Mouse (Mus musculus) neural tube, embryonic 15.5 days (tissue): ENCODE results near the gene Slc38a1. TPM values are rescaled to one million over a fixed set of nuclear protein-coding genes. Genes with fewer than 3 reads are reported as not detected.
A peak's percentile ranks its signal among the peaks of the same experiment; 100 is the strongest.

Experiments used
- ATAC-seq: fragments of 200-750 bp; cut with Nextera tagmentation; 2 replicates; pipeline ENCODE4 v1.8.0; 2017; ENCODE audit warnings: mild to moderate bottlenecking, moderate TSS enrichment, moderate library complexity; ENCODE audit not compliant: low FRiP score
- H3K27ac ChIP-seq: fragments of 300-500 bp; sonication (generic); replicated peaks from 2 replicates; pipeline ENCODE4 v1.5.1; 2015; ENCODE audit warnings: mild to moderate bottlenecking, inconsistent platforms
- H3K27me3 ChIP-seq: fragments of 300-500 bp; sonication (generic); replicated peaks from 2 replicates; pipeline ENCODE4 v1.6.1; 2015; ENCODE audit warnings: inconsistent platforms
- H3K36me3 ChIP-seq: fragments of 300-500 bp; sonication (generic); 2 replicates; pipeline ENCODE4 v1.6.1; 2015; ENCODE audit warnings: inconsistent platforms
- H3K4me1 ChIP-seq: fragments of 300-500 bp; sonication (generic); 2 replicates; pipeline ENCODE4 v1.6.1; 2015; ENCODE audit warnings: inconsistent platforms
- H3K4me2 ChIP-seq: fragments of 300-500 bp; sonication (generic); 2 replicates; pipeline ENCODE4 v1.6.1; 2015; ENCODE audit warnings: inconsistent platforms, mild to moderate bottlenecking, moderate library complexity
- H3K4me3 ChIP-seq: fragments of 300-500 bp; sonication (generic); replicated peaks from 2 replicates; pipeline ENCODE4 v1.5.1; 2015; ENCODE audit warnings: mild to moderate bottlenecking, inconsistent platforms
- H3K9ac ChIP-seq: fragments of 300-500 bp; sonication (generic); replicated peaks from 2 replicates; pipeline ENCODE4 v1.6.1; 2015; ENCODE audit warnings: mild to moderate bottlenecking, inconsistent platforms
- H3K9me3 ChIP-seq: fragments of 300-500 bp; sonication (generic); replicated peaks from 2 replicates; pipeline ENCODE4 v1.6.1; 2016; ENCODE audit warnings: inconsistent platforms
- WGBS: fragments of 180-500 bp; shearing (Covaris S2); methylation state at CpG from one replicate; pipeline ENCODE4 v1.1.7; 2015; ENCODE audit warnings: mixed read lengths; 5-methylcytosine and 5-hydroxymethylcytosine counted together
- polyA plus RNA-seq: library from polyadenylated mRNA; unstranded; fragments of >200 nt; fragmentation: Nextera tagmentation; extraction: Ambion mirVana; gene quantifications from 2 replicates; pipeline ENCODE4 v1.2.1, GENCODE M21; 2015

Slc38a1 gene
- polyA plus RNA-seq, 1 experiment from 2014 or later, result 134 TPM

- Histone ChIP-seq H3K27ac (no peak overlapping the region), H3K4me3 (no peak overlapping the region), H3K9me3 (no peaks in the 10 kb centered on the region), H3K9ac (no peak overlapping the region), H3K4me1 (no peaks in the 10 kb centered on the region), H3K4me2 (no peak overlapping the region), H3K27me3 (no peaks in the 10 kb centered on the region), H3K36me3 (peaks cover 67% of the 10 kb centered on the region)
- ATAC-seq, result no peak
- 92% methylated on average over 15 of the region's 15 CpGs for WGBS
Measured at GRCm38 (mm10) chr15:96583371-96584008, 59.2 kb downstream of the Slc38a1 start.

DNA sequence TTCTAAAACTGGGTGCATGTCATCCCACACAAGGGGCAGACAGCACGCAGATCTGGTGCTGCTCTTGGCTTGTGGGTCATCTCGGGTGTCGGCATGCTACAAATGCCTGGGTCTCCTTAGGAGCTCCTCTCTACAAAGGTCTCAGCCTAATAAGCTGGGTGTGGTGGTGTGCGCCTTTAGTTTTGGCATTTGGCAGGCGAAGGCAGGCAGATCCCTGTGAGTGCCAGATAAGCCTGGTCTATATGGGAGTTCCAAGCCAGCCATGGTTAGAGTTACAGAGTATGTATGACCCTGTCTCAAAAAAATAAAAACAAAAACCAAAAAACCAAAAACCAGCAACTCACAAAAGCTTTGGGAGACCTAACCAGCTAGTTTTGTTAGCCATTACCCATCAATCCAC lies 65.7 kb downstream of the Slc38a1 start:
- Histone ChIP-seq H3K4me1 (no peaks in the 10 kb centered on the region), H3K4me3 (no peak overlapping the region), H3K9me3 (no peaks in the 10 kb centered on the region), H3K4me2 (no peak overlapping the region), H3K27ac (no peak overlapping the region), H3K36me3 (peaks cover 64% of the 10 kb centered on the region), H3K27me3 (no peaks in the 10 kb centered on the region), H3K9ac (no peak overlapping the region)
- WGBS, result 92% methylated on average over 5 of the region's 5 CpGs
- no peak for ATAC-seq

DNA sequence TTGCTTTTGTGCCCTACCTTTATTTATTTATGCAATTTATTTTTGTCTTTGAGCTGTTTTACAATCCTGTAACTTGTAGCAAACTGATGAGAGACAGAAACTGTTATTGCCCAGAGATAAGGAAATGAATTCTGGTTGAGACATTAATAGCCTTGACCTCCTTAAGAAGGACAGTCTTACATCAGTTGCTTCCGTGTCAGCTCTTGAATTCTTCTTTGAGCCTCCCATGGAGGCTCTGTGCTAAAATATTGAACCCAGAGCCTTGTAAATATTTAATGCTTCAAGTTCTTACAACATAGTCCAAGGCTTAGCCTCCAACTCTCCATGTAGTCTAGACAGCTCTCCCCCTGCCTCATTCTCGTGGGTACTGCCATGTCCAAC lies 73.7 kb downstream of the Slc38a1 start:
- no peak overlapping the region for H3K27ac ChIP-seq
- peaks cover 10% of the 10 kb centered on the region; the same call in 1 of the 2 replicates for H3K36me3 ChIP-seq
- H3K9ac ChIP-seq, result no peak overlapping the region
- peaks cover 6% of the 10 kb centered on the region; the same call in 1 of the 2 replicates for H3K4me1 ChIP-seq
- no peak for ATAC-seq
- no peaks in the 10 kb centered on the region for H3K9me3 ChIP-seq
- H3K4me2 ChIP-seq, result no peak overlapping the region
- 71% methylated on average over 2 of the region's 2 CpGs for WGBS
- no peak overlapping the region for H3K4me3 ChIP-seq
- no peaks in the 10 kb centered on the region for H3K27me3 ChIP-seq

- Histone ChIP-seq H3K4me2 (no peak overlapping the region), H3K27ac (no peak overlapping the region), H3K36me3 (peaks cover 4% of the 10 kb centered on the region; the same call in 1 of the 2 replicates), H3K4me3 (no peak overlapping the region), H3K9me3 (no peaks in the 10 kb centered on the region), H3K4me1 (peaks cover 6% of the 10 kb centered on the region; the same call in 1 of the 2 replicates), H3K27me3 (no peaks in the 10 kb centered on the region), H3K9ac (no peak overlapping the region)
- 69% methylated on average over 13 of the region's 13 CpGs for WGBS
- no peak for ATAC-seq
Measured at GRCm38 (mm10) chr15:96568271-96568982, 74.3 kb downstream of the Slc38a1 start.

DNA sequence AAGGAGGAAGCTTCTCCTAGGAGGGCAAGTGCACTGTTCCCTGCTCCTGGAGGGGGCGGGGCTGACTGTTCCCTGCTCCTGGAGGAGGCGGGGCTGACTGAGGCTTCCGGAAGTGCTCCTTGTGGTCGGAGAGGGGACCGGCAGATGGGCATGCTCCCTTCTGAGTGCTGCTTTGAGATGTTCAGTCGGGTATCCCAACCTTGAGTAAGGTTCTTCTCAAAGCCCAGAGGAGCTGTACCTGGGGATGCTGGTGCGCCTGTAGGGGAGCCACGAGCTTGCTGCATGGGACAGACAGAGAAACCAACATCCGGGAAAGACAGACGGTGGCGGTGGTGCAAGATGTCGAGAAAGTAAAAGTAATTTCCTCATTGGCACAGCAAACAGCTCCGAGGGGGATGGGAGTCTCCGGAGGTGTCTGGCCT lies 75.9 kb downstream of the Slc38a1 start:
- Histone ChIP-seq H3K27ac (no peak overlapping the region), H3K4me1 (peaks cover 6% of the 10 kb centered on the region; the same call in 1 of the 2 replicates), H3K9me3 (no peaks in the 10 kb centered on the region), H3K36me3 (no peaks in the 10 kb centered on the region), H3K4me2 (peak overlapping the region; percentile 48), H3K4me3 (peak overlapping the region; percentile 26), H3K9ac (no peak overlapping the region), H3K27me3 (no peaks in the 10 kb centered on the region)
- WGBS, result 12% methylated on average over 14 of the region's 14 CpGs
- ATAC-seq, result no peak

GRCm38 (mm10) chr15:96563852-96564251 lies 78.9 kb downstream of the Slc38a1 start:
- H3K4me2 ChIP-seq, result no peak overlapping the region
- no peak overlapping the region for H3K9ac ChIP-seq
- no peak overlapping the region for H3K4me3 ChIP-seq
- H3K36me3 ChIP-seq, result no peaks in the 10 kb centered on the region
- H3K4me1 ChIP-seq, result peaks cover 6% of the 10 kb centered on the region; the same call in 1 of the 2 replicates
- no peaks in the 10 kb centered on the region for H3K9me3 ChIP-seq
- no peak overlapping the region for H3K27ac ChIP-seq
- WGBS, result 72% methylated on average over 1 of the region's 1 CpGs
- H3K27me3 ChIP-seq, result no peaks in the 10 kb centered on the region
- ATAC-seq, result no peak

- Histone ChIP-seq H3K4me2 (no peak overlapping the region), H3K4me3 (no peak overlapping the region), H3K9me3 (no peaks in the 10 kb centered on the region), H3K27me3 (no peaks in the 10 kb centered on the region), H3K9ac (no peak overlapping the region), H3K36me3 (no peaks in the 10 kb centered on the region), H3K4me1 (peaks cover 6% of the 10 kb centered on the region; the same call in 1 of the 2 replicates), H3K27ac (no peak overlapping the region)
- ATAC-seq, result no peak
- WGBS, result 96% methylated on average over 5 of the region's 5 CpGs
Measured at GRCm38 (mm10) chr15:96562521-96562920, 80.2 kb downstream of the Slc38a1 start.

DNA sequence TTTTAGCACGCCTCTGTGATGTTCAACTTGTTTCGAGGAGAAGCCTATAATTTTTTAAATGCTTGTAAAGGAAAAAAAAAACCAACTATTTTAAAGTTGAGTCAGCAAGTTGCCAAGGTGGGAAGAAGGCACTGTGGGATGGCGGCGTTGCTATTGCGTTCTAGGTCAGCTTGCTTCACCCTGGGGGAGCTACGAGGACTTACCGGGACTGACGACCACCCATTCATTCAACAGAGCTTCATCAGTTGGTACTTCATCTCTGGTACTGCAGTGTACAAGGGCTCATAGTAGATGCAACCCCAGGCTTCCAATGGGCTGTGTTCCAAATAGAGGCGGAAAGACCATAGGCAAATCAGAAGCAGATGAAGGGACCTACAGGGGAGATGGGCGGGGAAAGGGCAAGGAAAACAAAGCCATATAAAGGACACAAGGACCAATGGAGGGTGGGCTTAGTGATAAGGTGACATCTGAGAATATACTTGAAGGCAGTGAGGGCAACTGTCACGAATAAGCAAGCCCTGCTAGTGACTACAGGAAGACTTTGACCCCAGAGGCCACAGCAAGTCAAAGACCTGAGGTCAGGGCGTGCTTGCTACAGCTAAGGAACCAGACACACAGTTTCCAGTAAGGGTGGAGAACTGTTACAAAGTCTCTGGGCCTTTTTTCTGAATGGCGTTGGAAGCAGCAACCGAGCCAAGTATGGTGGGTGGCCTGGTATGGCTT lies 82.0 kb downstream of the Slc38a1 start:
- no peak overlapping the region for H3K27ac ChIP-seq
- no peaks in the 10 kb centered on the region for H3K27me3 ChIP-seq
- H3K9ac ChIP-seq, result no peak overlapping the region
- no peaks in the 10 kb centered on the region for H3K9me3 ChIP-seq
- H3K4me1 ChIP-seq, result no peaks in the 10 kb centered on the region
- no peak overlapping the region for H3K4me2 ChIP-seq
- ATAC-seq, result no peak
- no peaks in the 10 kb centered on the region for H3K36me3 ChIP-seq
- WGBS, result 95% methylated on average over 14 of the region's 14 CpGs
- H3K4me3 ChIP-seq, result no peak overlapping the region

- WGBS, result 69% methylated on average over 9 of the region's 9 CpGs
Measured at GRCm38 (mm10) chr15:96551569-96552380, 90.9 kb downstream of the Slc38a1 start.

GRCm38 (mm10) chr15:96551107-96551506 lies 91.6 kb downstream of the Slc38a1 start:
- peaks cover 13% of the 10 kb centered on the region for H3K4me1 ChIP-seq
- H3K9ac ChIP-seq, result no peak overlapping the region
- no peak overlapping the region for H3K4me3 ChIP-seq
- H3K9me3 ChIP-seq, result no peaks in the 10 kb centered on the region
- no peak for ATAC-seq
- H3K27me3 ChIP-seq, result no peaks in the 10 kb centered on the region
- H3K4me2 ChIP-seq, result no peak overlapping the region
- H3K27ac ChIP-seq, result no peak overlapping the region
- H3K36me3 ChIP-seq, result no peaks in the 10 kb centered on the region
- 94% methylated on average over 8 of the region's 8 CpGs for WGBS

More at GRCm38 (mm10) chr15:96551569-96552380, 90.9 kb downstream of the Slc38a1 start:
- no peaks in the 10 kb centered on the region for H3K9me3 ChIP-seq
- 0 out of 2 replicates have a peak, but pooled peaks have one; percentile 28 for ATAC-seq
- peaks cover 13% of the 10 kb centered on the region for H3K4me1 ChIP-seq
- no peak overlapping the region for H3K4me2 ChIP-seq
- no peak overlapping the region for H3K4me3 ChIP-seq
- H3K9ac ChIP-seq, result no peak overlapping the region
- H3K36me3 ChIP-seq, result no peaks in the 10 kb centered on the region
- H3K27ac ChIP-seq, result no peak overlapping the region
- no peaks in the 10 kb centered on the region for H3K27me3 ChIP-seq

DNA sequence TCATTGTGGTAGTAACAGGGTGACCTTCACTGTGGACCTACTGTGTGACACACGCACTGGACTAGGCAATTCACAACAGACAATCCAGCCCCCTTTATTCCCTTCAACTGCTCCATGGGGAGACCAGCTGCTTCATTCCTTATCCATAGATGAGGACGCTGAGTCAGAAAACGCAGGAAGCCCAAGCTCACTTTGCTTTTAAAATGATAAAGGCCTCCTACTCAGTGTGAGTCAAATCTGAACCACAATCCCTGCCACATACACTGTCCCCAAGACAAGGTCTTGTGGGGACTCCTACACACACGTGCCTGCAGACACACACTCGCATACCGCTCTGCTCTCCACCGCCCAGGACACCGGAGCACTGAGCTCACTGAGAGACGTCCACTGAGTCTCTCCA lies 94.3 kb downstream of the Slc38a1 start:
- no peaks in the 10 kb centered on the region for H3K36me3 ChIP-seq
- no peaks in the 10 kb centered on the region for H3K27me3 ChIP-seq
- no peak for ATAC-seq
- WGBS, result 71% methylated on average over 9 of the region's 9 CpGs
- H3K27ac ChIP-seq, result peak overlapping the region; percentile 60
- H3K4me2 ChIP-seq, result no peak overlapping the region
- H3K9me3 ChIP-seq, result no peaks in the 10 kb centered on the region
- peaks cover 15% of the 10 kb centered on the region for H3K4me1 ChIP-seq
- no peak overlapping the region for H3K4me3 ChIP-seq
- H3K9ac ChIP-seq, result no peak overlapping the region
